Mouse (Mus musculus): ENCODE results near the gene Sel1l2. TPM values are rescaled to one million over a fixed set of nuclear protein-coding genes. Genes with fewer than 3 reads are reported as not detected.
"Not testable (repeated sequence)": the region's sequence is repeated elsewhere in the genome, so short reads cannot be mapped to it uniquely, and the experiment has no call there.

Sel1l2 gene
- polyA plus RNA-seq, 1 experiment: not detected

- Histone ChIP-seq H3K27ac (ENCODE audit: insufficient read depth, low read length) (no peak overlapping the region), H3K4me3 (ENCODE audit: insufficient read depth, low read length) (no peak overlapping the region), H3K4me1 (ENCODE audit: control insufficient read depth, insufficient read depth, low read length) (no peaks in the 10 kb centered on the region)
- TF ChIP-seq POLR2A (IDR thresholded peaks at IDR 0.05; ENCODE audit: extremely low read depth, insufficient read depth, low read length) (no peak), CTCF (IDR thresholded peaks at IDR 0.05; ENCODE audit: extremely low read depth, insufficient read depth, low read length) (no peak)
These were observed 169.2 kb downstream of the Sel1l2 start for GRCm38 (mm10) chr2:140220325-140220724.

- Histone ChIP-seq H3K4me1 (ENCODE audit: control insufficient read depth, insufficient read depth, low read length) (no peaks in the 10 kb centered on the region), H3K27ac (ENCODE audit: insufficient read depth, low read length) (no peak overlapping the region), H3K4me3 (ENCODE audit: insufficient read depth, low read length) (no peak overlapping the region)
- TF ChIP-seq CTCF (IDR thresholded peaks at IDR 0.05; ENCODE audit: extremely low read depth, insufficient read depth, low read length) (no peak), POLR2A (IDR thresholded peaks at IDR 0.05; ENCODE audit: extremely low read depth, insufficient read depth, low read length) (no peak)
These were observed 173.5 kb downstream of the Sel1l2 start for GRCm38 (mm10) chr2:140215965-140216364.

- Histone ChIP-seq H3K4me3 (ENCODE audit: insufficient read depth, low read length) (no peak overlapping the region), H3K4me1 (ENCODE audit: control insufficient read depth, insufficient read depth, low read length) (no peaks in the 10 kb centered on the region), H3K27ac (ENCODE audit: insufficient read depth, low read length) (no peak overlapping the region)
- no peak for TF ChIP-seq CTCF (IDR thresholded peaks at IDR 0.05; ENCODE audit: extremely low read depth, insufficient read depth, low read length)
- TF ChIP-seq POLR2A (IDR thresholded peaks at IDR 0.05; ENCODE audit: extremely low read depth, insufficient read depth, low read length): no peak
These were observed 174.1 kb downstream of the Sel1l2 start for GRCm38 (mm10) chr2:140215415-140215814.

DNA sequence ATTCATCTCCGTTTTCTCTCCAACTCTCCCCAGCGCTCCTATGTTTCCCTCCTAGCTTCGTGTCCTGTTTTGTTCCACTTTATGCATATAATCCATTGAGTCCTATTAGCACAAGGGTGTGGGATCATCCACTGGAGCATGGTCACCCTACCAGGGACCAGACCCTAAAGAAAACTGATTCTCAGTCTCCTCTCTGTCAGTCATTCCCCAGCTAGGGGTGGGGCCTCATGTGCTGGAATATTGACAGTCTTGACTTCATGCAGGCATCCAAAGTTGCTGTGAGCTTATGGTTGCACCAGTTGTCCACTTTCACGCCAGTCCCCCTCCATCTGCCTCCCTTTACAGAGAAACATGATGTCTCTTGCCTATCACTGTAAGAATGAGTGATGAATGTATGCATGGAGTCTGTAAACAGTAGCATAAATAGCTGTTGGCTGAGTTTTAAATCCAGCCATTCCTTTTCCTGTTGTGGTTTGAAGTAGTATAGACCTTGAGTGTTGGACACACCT, 174.9 kb downstream of the Sel1l2 start:
- no peaks in the 10 kb centered on the region for H3K4me1 ChIP-seq (ENCODE audit: control insufficient read depth, insufficient read depth, low read length)
- no peak overlapping the region for H3K27ac ChIP-seq (ENCODE audit: insufficient read depth, low read length)
- no peak overlapping the region for H3K4me3 ChIP-seq (ENCODE audit: insufficient read depth, low read length)
- no peak for TF ChIP-seq POLR2A (IDR thresholded peaks at IDR 0.05; ENCODE audit: extremely low read depth, insufficient read depth, low read length)
- no peak for TF ChIP-seq CTCF (IDR thresholded peaks at IDR 0.05; ENCODE audit: extremely low read depth, insufficient read depth, low read length)

GRCm38 (mm10) chr2:140203756-140204155, 185.8 kb downstream of the Sel1l2 start:
- TF ChIP-seq POLR2A (IDR thresholded peaks at IDR 0.05; ENCODE audit: extremely low read depth, insufficient read depth, low read length): no peak
- TF ChIP-seq CTCF (IDR thresholded peaks at IDR 0.05; ENCODE audit: extremely low read depth, insufficient read depth, low read length): no peak
- Histone ChIP-seq H3K27ac (ENCODE audit: insufficient read depth, low read length) (no peak overlapping the region), H3K4me3 (ENCODE audit: insufficient read depth, low read length) (no peak overlapping the region), H3K4me1 (ENCODE audit: control insufficient read depth, insufficient read depth, low read length) (peaks cover 5% of the 10 kb centered on the region)

DNA sequence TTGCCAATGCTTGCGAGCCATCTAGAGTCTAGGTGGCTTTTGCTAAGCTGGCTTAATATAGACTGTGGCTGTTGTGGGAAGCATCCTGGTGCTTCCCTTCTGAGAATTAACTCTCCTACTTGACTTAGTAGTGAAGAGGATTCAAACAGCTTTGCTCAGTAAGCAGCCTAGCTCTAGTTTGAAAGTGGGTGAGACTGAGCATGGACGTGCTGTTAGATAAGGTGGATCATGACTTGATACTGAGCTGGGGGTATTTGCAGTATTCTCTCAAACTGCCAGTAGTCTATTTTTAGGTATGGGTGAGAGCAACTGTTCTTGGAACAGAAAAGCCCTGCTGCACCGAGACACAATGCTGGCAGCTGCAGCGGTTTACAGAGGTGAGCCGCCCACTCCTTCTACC, 186.9 kb downstream of the Sel1l2 start:
- peaks cover 5% of the 10 kb centered on the region for H3K4me1 ChIP-seq (ENCODE audit: control insufficient read depth, insufficient read depth, low read length)
- H3K27ac ChIP-seq (ENCODE audit: insufficient read depth, low read length): no peak overlapping the region
- no peak overlapping the region for H3K4me3 ChIP-seq (ENCODE audit: insufficient read depth, low read length)
- TF ChIP-seq CTCF (IDR thresholded peaks at IDR 0.05; ENCODE audit: extremely low read depth, insufficient read depth, low read length): no peak
- TF ChIP-seq POLR2A (IDR thresholded peaks at IDR 0.05; ENCODE audit: extremely low read depth, insufficient read depth, low read length): no peak

- H3K4me1 ChIP-seq (ENCODE audit: control insufficient read depth, insufficient read depth, low read length): peaks cover 5% of the 10 kb centered on the region
- no peak for TF ChIP-seq POLR2A (IDR thresholded peaks at IDR 0.05; ENCODE audit: extremely low read depth, insufficient read depth, low read length)
- peak; percentile 38; the same call in 1 of the 2 replicates for TF ChIP-seq CTCF (IDR thresholded peaks at IDR 0.05; ENCODE audit: extremely low read depth, insufficient read depth, low read length)
- H3K27ac ChIP-seq (ENCODE audit: insufficient read depth, low read length): no peak overlapping the region
- no peak overlapping the region for H3K4me3 ChIP-seq (ENCODE audit: insufficient read depth, low read length)
These were observed 188.8 kb downstream of the Sel1l2 start for GRCm38 (mm10) chr2:140200713-140201112.

- H3K4me1 ChIP-seq (ENCODE audit: control insufficient read depth, insufficient read depth, low read length); H3K27ac ChIP-seq (ENCODE audit: insufficient read depth, low read length); H3K4me3 ChIP-seq (ENCODE audit: insufficient read depth, low read length): not testable (repeated sequence)
These were observed 203.8 kb downstream of the Sel1l2 start for GRCm38 (mm10) chr2:140185685-140186210.

Other genes starting within 250 kb of the Sel1l2 start
- gene Gm17374, start 237.7 kb downstream of the Sel1l2 start, polyA plus RNA-seq (2012; rRNA removed): not detected in 2 replicates
- 12.6 and 13.0 TPM in 2 replicates for gene Esf1, start 219.1 kb downstream of the Sel1l2 start, polyA plus RNA-seq (2012; rRNA removed)
- gene Ndufaf5, start 219.1 kb downstream of the Sel1l2 start, polyA plus RNA-seq (2012; rRNA removed): 37.3 and 39.7 TPM in 2 replicates
- 20.3 and 21.2 TPM in 2 replicates for gene Macrod2, start 5.6 kb upstream of the Sel1l2 start, polyA plus RNA-seq (2012; rRNA removed)